Mouse (Mus musculus) thymus, postnatal 0 days (tissue): Measurements from ENCODE around the gene Mgat4a. TPM values are rescaled to one million over a fixed set of nuclear protein-coding genes. Genes with fewer than 3 reads are reported as not detected.
A peak's percentile ranks its signal among the peaks of the same experiment; 100 is the strongest.

Experiments used
- DNase-seq: peaks from one replicate; pipeline ENCODE4 v3.0.0-alpha.2; 2015; ENCODE audit warnings: low spot score
- polyA plus RNA-seq: library from polyadenylated mRNA; unstranded; fragments of >200 nt; fragmentation: Nextera tagmentation; extraction: Ambion mirVana; gene quantifications from 2 replicates; pipeline ENCODE4 v1.2.1, GENCODE M21; 2015

Gene Mgat4a
- polyA plus RNA-seq, 1 experiment from 2014 or later, result 14.7 TPM

GRCm38 (mm10) chr1:37469007-37469406, 71.8 kb downstream of the Mgat4a start:
- peak; percentile 18 for DNase-seq

DNA sequence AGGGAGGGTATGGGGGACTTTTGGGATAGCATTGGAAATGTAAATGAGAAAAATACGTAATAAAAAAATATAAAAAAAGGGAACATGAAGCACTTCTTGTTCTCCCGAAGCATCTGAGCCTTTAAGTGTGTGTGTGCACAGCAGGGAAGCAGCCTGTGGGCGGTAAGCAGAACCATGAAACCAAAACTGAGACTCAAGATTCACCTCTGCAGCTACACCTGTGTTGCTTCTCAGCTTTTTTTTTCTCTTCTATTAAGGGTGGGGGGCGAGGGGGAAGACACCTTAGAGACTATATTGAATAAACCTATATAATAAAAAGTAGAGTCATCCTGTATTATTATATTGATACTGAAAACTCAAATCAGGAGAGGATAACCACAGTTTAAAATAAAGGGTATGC, 73.0 kb downstream of the Mgat4a start:
- DNase-seq, result no peak

DNA sequence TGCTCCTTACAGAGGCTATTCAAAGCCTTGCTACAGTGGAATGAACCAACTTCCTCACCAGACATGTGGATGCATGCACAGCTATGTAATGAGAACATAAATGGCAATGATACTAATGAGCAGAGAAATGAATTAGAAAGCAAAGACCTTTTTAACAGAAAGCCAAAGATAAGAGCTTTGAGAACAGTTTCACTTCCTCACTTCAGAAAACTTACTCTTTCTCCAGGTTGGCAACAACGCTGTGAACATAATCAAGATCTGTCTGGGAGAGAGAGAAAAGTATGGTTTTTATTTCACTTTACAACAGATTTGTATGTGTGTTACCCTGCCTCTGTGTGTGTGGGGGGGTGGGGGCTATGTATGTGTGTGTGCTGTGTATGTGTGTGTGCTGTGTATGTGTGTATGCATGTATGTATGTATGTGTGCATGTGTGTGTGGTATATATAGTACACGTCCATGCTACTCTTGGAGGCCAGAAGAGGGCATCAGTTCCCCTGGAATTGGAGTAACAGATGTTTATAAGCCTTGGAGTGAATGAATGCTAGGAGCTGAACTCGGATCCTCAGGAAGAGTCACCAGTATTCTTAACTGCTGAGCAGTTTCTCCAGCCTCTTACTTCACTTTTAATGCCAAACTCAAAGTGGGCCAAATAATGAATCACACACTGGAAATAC, 74.4 kb downstream of the Mgat4a start:
- DNase-seq, result no peak

DNA sequence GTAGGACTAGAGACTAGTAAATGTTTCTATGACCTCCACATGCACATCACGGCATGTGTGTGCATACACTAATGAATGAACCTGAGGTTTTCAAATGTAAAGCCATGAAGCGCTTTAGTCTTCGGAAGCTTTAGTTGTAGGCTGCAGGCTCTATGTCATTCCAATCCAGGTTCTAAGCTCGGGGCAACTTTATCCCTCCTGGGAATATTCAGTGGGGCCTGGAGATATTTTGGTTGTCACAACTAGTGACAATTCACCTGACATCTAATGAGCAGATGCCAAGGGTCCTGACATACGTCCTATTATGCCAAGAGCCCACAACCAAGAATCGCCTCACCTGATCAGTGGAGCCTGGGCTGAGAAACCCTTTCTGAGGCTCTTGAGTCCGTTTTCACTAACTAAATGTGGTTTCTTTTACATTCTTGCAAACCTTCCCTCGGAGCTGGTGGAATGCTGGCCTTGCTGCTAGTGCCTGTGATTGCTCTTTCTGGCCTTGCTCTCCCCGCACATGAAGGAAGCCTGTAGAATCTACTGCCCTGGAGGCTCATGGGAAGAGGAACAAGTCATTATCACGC, 75.9 kb downstream of the Mgat4a start:
- DNase-seq, result no peak

- DNase-seq, result no peak
Measured at GRCm38 (mm10) chr1:37457546-37457945, 83.3 kb downstream of the Mgat4a start.

DNA sequence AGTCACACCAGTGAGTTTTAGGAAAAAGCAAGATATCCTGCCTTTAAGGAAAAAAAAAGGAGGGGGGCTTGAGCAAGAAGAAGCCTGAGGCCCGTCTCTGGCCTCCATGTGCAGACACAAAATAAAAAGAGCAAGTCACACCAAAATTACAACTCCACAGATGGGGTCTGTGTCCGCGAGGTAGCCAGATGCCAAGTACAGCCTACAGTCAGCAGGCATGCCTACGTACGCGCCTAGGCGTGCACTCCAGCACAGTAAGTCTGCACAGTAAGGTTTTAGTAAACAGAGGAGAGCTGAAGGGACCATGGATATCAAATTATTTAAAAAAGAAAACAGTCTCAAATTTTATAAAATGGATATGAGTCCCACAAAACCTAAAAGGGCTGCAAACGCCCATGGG, 89.5 kb downstream of the Mgat4a start:
- no peak for DNase-seq

DNA sequence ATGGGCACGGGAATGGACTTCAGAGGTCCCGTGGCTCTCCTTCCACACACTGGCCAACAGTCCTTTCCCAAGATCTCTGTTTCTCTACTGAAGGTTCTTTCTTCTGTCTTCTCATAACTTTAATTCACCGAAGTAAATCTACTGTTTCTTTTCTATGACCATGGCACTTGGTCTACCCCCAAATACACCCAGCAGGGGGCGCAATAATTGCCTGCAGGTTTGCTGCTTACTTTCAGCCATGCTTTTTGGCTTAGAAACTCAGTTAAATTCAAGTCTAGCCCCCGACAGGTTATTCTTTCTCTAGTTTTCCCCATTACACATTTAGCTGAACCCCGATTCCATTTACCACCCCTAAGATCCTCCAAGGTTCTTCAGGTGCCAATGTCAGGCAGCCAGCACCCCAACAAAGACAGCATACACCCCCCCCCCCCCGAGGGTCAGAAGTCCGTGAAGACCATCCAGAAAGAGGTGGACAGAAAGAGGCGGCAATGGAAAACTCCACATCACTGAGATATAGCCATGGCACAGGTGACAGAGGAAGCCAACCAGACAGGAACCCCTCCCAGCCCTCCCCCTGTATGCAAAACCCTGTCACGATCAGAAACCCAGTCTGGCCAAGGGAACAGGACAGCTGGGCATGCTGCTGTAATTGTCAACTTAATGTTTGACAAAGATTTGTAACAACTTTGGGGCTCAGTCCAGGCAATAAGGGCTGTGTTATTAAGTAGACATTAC, 92.3 kb downstream of the Mgat4a start:
- peak; percentile 61 for DNase-seq

GRCm38 (mm10) chr1:37442848-37443835, 97.7 kb downstream of the Mgat4a start:
- DNase-seq, result no peak

GRCm38 (mm10) chr1:37436419-37436818, 104.4 kb downstream of the Mgat4a start:
- no peak for DNase-seq

DNA sequence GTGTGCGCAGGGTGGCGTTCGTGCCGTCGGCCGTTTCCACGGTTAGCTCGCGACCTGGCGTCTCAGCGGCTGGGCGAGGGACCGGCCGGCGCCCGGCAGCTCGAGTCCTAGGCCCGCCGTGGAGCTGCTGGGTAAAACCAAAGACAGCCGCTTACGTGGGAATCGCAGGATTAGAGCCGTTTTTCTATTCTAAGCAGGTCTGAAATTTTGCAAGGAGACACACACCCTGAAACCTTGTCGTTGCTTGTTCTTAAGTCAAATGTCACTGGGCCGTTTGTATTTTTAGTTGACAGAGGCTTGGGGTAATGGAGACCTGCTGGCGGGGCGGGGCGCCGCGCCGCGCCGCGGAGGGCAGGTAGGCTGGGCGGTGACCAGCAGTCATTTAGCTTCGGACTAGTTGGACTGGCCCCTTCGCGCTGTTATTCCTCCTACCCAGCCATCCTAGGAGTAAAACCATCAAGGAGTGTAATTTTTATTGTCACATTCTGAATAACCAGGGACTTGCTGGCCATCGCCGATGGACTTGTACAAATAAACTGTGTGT, 110.4 kb downstream of the Mgat4a start:
- DNase-seq, result no peak

DNA sequence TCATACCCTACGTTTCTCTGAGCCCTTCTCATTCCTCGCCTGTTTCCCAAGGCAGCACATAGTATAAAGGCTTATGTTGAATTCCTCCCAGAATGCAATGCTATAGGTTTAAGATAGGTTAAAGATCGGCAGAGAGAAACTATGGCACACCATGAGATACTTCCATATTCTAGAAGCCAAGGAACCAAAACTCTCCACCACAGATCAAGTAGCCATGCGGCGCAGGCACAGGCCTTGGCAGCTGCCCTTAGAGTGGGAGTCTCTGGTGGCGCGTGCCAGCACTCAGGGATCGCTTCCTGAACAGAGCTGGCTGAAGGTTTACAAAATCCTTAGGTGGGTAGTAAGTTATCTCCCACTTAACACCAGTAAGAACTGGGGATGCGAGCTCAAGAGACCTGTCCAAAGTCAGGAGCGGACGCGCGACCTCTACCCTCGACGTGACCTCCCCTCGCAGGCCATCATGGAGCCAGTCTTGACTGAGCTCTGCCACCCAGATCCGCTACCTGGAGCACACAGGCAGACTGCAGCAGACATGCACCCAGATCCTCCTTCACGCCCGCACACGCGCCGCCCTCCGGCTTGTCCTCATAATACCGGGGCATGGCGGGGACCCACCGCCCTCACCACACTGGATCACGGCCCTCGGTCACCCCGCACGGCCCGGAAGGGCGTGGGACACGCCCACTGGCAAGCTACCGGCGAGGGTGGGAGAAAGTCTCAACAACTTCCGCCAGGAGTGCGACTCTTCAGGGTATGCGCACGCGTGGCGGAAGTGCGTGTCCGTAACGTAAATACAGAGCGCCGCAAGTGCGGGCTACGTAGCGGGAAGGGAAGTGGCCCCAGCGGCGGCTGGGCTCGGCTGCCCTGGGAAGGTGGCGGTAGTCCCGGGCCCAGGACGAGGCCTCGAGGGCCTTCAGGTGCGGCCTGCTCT, 111.2 kb downstream of the Mgat4a start, which contains the start of the genes Coa5 and Unc50:
Coa5 (minus strand) TSS at position 738 of the 931 bp plus-strand sequence.
Unc50 (plus strand) TSS at position 774 of the 931 bp plus-strand sequence.
- DNase-seq, result peak; percentile 97

- DNase-seq, result no peak
Measured at GRCm38 (mm10) chr1:37428911-37429310, 111.9 kb downstream of the Mgat4a start.

DNA sequence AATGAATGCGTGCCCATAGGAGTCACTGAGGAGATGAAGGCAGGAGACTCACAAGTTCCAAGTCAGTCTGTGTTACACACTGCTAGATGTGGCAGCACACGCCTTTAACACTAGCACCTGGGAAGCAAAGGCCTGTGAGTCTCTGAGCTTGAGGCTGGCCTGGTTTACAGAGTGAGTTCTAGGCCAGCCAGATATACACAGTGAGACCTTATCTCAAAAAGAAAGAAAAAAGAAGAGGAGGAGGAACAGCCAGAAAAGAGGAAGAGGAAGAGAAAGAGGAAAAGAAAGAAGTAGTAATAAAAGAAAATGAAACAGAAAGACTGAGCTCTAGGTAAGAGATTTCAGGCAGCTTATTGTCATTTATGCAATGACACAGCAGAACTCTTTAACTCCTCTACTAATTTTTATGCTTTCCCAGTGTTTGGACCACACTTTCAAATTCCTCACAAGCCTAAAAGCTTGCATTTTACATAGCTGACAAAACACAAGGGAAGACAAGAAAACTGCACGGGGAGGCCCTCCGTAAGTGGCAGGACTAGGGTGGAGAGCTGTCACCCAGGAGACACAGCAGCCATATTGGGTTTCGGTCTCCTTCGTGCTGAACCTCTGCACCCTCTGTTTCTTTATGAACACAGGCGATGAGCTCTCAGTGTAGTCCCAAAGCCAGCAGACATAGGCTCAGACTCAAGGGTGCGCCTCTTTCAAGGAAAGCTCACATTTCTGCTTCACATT, 113.5 kb downstream of the Mgat4a start:
- DNase-seq, result no peak

- DNase-seq, result peak; percentile 64
Measured at GRCm38 (mm10) chr1:37419420-37419819, 121.4 kb downstream of the Mgat4a start.

- DNase-seq, result no peak
Measured at GRCm38 (mm10) chr1:37415394-37415793, 125.4 kb downstream of the Mgat4a start.

- no peak for DNase-seq
Measured at GRCm38 (mm10) chr1:37409647-37410046, 131.2 kb downstream of the Mgat4a start.

- no peak for DNase-seq
Measured at GRCm38 (mm10) chr1:37408678-37409077, 132.1 kb downstream of the Mgat4a start.

DNA sequence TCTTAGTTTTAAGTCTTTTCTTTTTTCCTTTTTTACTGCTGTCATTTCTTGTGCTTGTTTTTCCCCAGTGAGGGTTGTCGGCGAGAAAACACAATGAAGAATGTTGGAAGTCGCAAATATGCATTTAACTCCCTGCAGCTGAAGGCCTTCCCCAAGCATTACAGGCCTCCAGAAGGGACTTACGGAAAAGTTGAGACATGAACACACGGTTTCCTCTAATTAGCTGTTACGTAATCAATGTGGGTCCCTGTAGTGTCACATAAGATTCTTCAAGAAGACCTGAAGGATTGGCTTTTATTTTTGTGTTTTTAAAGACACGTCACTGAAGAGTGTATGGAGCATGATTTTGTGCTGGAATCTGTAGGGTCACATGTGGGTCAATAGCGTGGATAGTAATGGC, 132.8 kb downstream of the Mgat4a start:
- no peak for DNase-seq

- DNase-seq, result no peak
Measured at GRCm38 (mm10) chr1:37407228-37407627, 133.6 kb downstream of the Mgat4a start.
